Mouse (Mus musculus): ENCODE results near the gene Lrrc42. TPM values are rescaled to one million over a fixed set of nuclear protein-coding genes. Genes with fewer than 3 reads are reported as not detected.

Lrrc42 gene
- polyA plus RNA-seq, 1 experiment: 10.6 TPM

GRCm38 (mm10) chr4:107238253-107238652, 15.1 kb downstream of the Lrrc42 start:
- Histone ChIP-seq H3K4me1 (ENCODE audit: control insufficient read depth, insufficient read depth, low read length) (no peaks in the 10 kb centered on the region), H3K4me3 (replicated peaks; ENCODE audit: extremely low read depth, low read depth, low read length) (no peak overlapping the region)
- 93% methylated on average over 2 of the region's 2 CpGs for WGBS
- TF ChIP-seq CTCF (IDR thresholded peaks at IDR 0.05; ENCODE audit: insufficient read depth, low read length): no peak
- TF ChIP-seq POLR2A (IDR thresholded peaks at IDR 0.05; ENCODE audit: borderline replicate concordance, extremely low read depth, low read depth, low read length): no peak
- no peak for DNase-seq

- 51% methylated on average over 3 of the region's 3 CpGs for WGBS
- TF ChIP-seq CTCF (IDR thresholded peaks at IDR 0.05; ENCODE audit: insufficient read depth, low read length) (no peak), POLR2A (IDR thresholded peaks at IDR 0.05; ENCODE audit: borderline replicate concordance, extremely low read depth, low read depth, low read length) (no peak)
- Histone ChIP-seq H3K4me1 (ENCODE audit: control insufficient read depth, insufficient read depth, low read length) (no peaks in the 10 kb centered on the region), H3K4me3 (replicated peaks; ENCODE audit: extremely low read depth, low read depth, low read length) (no peak overlapping the region)
- no peak for DNase-seq
These were observed 21.1 kb downstream of the Lrrc42 start for GRCm38 (mm10) chr4:107232219-107232618.

GRCm38 (mm10) chr4:107226313-107226712, 27.0 kb downstream of the Lrrc42 start:
- WGBS: 74% methylated on average over 2 of the region's 2 CpGs
- DNase-seq: no peak
- Histone ChIP-seq H3K4me1 (ENCODE audit: control insufficient read depth, insufficient read depth, low read length) (no peaks in the 10 kb centered on the region), H3K4me3 (replicated peaks; ENCODE audit: extremely low read depth, low read depth, low read length) (no peak overlapping the region)
- TF ChIP-seq POLR2A (IDR thresholded peaks at IDR 0.05; ENCODE audit: borderline replicate concordance, extremely low read depth, low read depth, low read length): no peak
- TF ChIP-seq CTCF (IDR thresholded peaks at IDR 0.05; ENCODE audit: insufficient read depth, low read length): no peak

- no peaks in the 10 kb centered on the region for H3K4me1 ChIP-seq (ENCODE audit: control insufficient read depth, insufficient read depth, low read length)
- no peak overlapping the region for H3K4me3 ChIP-seq (replicated peaks; ENCODE audit: extremely low read depth, low read depth, low read length)
- TF ChIP-seq CTCF (IDR thresholded peaks at IDR 0.05; ENCODE audit: insufficient read depth, low read length): no peak
- no peak for TF ChIP-seq POLR2A (IDR thresholded peaks at IDR 0.05; ENCODE audit: borderline replicate concordance, extremely low read depth, low read depth, low read length)
- DNase-seq: peak; percentile 52
- 60% methylated on average over 11 of the region's 11 CpGs for WGBS
These were observed 29.8 kb downstream of the Lrrc42 start for GRCm38 (mm10) chr4:107223225-107224204.

- H3K4me1 ChIP-seq (ENCODE audit: control insufficient read depth, insufficient read depth, low read length): peaks cover 4% of the 10 kb centered on the region; the same call in 1 of the 2 replicates
- WGBS: 66% methylated on average over 5 of the region's 5 CpGs
- no peak for DNase-seq
These were observed 31.8 kb downstream of the Lrrc42 start for GRCm38 (mm10) chr4:107221524-107221923.

GRCm38 (mm10) chr4:107217574-107217973, 35.8 kb downstream of the Lrrc42 start:
- Histone ChIP-seq H3K4me3 (replicated peaks; ENCODE audit: extremely low read depth, low read depth, low read length) (no peak overlapping the region), H3K4me1 (ENCODE audit: control insufficient read depth, insufficient read depth, low read length) (peaks cover 11% of the 10 kb centered on the region; the same call in 1 of the 2 replicates)
- 68% methylated on average over 9 of the region's 9 CpGs for WGBS
- TF ChIP-seq POLR2A (IDR thresholded peaks at IDR 0.05; ENCODE audit: borderline replicate concordance, extremely low read depth, low read depth, low read length) (no peak), CTCF (IDR thresholded peaks at IDR 0.05; ENCODE audit: insufficient read depth, low read length) (no peak)
- DNase-seq: no peak

More at GRCm38 (mm10) chr4:107221524-107221923, 31.8 kb downstream of the Lrrc42 start:
- TF ChIP-seq CTCF (IDR thresholded peaks at IDR 0.05; ENCODE audit: insufficient read depth, low read length): no peak
- no peak for TF ChIP-seq POLR2A (IDR thresholded peaks at IDR 0.05; ENCODE audit: borderline replicate concordance, extremely low read depth, low read depth, low read length)
- H3K4me3 ChIP-seq (replicated peaks; ENCODE audit: extremely low read depth, low read depth, low read length): no peak overlapping the region

- Histone ChIP-seq H3K4me1 (ENCODE audit: control insufficient read depth, insufficient read depth, low read length) (peaks cover 11% of the 10 kb centered on the region; the same call in 1 of the 2 replicates), H3K4me3 (replicated peaks; ENCODE audit: extremely low read depth, low read depth, low read length) (no peak overlapping the region)
- no peak for DNase-seq
- WGBS: 47% methylated on average over 12 of the region's 12 CpGs
- TF ChIP-seq POLR2A (IDR thresholded peaks at IDR 0.05; ENCODE audit: borderline replicate concordance, extremely low read depth, low read depth, low read length) (no peak), CTCF (IDR thresholded peaks at IDR 0.05; ENCODE audit: insufficient read depth, low read length) (peak; percentile 17; the same call in 1 of the 2 replicates)
These were observed 39.9 kb downstream of the Lrrc42 start for GRCm38 (mm10) chr4:107213279-107214011.

GRCm38 (mm10) chr4:107211936-107212335, 41.4 kb downstream of the Lrrc42 start:
- no peak for DNase-seq
- TF ChIP-seq CTCF (IDR thresholded peaks at IDR 0.05; ENCODE audit: insufficient read depth, low read length): no peak
- TF ChIP-seq POLR2A (IDR thresholded peaks at IDR 0.05; ENCODE audit: borderline replicate concordance, extremely low read depth, low read depth, low read length): no peak

GRCm38 (mm10) chr4:107211465-107211864, 41.9 kb downstream of the Lrrc42 start:
- WGBS: 63% methylated on average over 4 of the region's 4 CpGs
- TF ChIP-seq CTCF (IDR thresholded peaks at IDR 0.05; ENCODE audit: insufficient read depth, low read length) (no peak), POLR2A (IDR thresholded peaks at IDR 0.05; ENCODE audit: borderline replicate concordance, extremely low read depth, low read depth, low read length) (no peak)
- no peak overlapping the region for H3K4me3 ChIP-seq (replicated peaks; ENCODE audit: extremely low read depth, low read depth, low read length)
- peaks cover 7% of the 10 kb centered on the region; the same call in 1 of the 2 replicates for H3K4me1 ChIP-seq (ENCODE audit: control insufficient read depth, insufficient read depth, low read length)
- DNase-seq: peak; percentile 58

More at GRCm38 (mm10) chr4:107211936-107212335, 41.4 kb downstream of the Lrrc42 start:
- WGBS: 76% methylated on average over 5 of the region's 5 CpGs
- H3K4me3 ChIP-seq (replicated peaks; ENCODE audit: extremely low read depth, low read depth, low read length): no peak overlapping the region
- peaks cover 7% of the 10 kb centered on the region; the same call in 1 of the 2 replicates for H3K4me1 ChIP-seq (ENCODE audit: control insufficient read depth, insufficient read depth, low read length)
